Mouse (Mus musculus): ENCODE measurements around the gene Ccng2.

GRCm38 (mm10) chr5:93265164-93265800 lies 1.8 kb upstream of the Ccng2 start:
- TF ChIP-seq CTCF (IDR thresholded peaks at IDR 0.05; ENCODE audit: extremely low read depth, insufficient read length, insufficient replicate concordance, low read depth, low read length) (no peak), POLR2A (IDR thresholded peaks at IDR 0.05; ENCODE audit: low read depth, low read length) (no peak)

All from small intestine, adult 2 months (tissue).